Mouse (Mus musculus) central nervous system, embryonic 18 days (tissue): ENCODE results near the gene Psmc4. TPM values are rescaled to one million over a fixed set of nuclear protein-coding genes. Genes with fewer than 3 reads are reported as not detected.

ENCODE experiments used
- polyA plus RNA-seq: library from polyadenylated mRNA; depleted of rRNA; stranded (reverse); fragments of >200 nt; gene quantifications from 2 replicates; pipeline ENCODE4 v1.2.3, GENCODE M21; 2012; rRNA removed

Psmc4 gene
- polyA plus RNA-seq = 228 and 235 TPM in 2 replicates

DNA sequence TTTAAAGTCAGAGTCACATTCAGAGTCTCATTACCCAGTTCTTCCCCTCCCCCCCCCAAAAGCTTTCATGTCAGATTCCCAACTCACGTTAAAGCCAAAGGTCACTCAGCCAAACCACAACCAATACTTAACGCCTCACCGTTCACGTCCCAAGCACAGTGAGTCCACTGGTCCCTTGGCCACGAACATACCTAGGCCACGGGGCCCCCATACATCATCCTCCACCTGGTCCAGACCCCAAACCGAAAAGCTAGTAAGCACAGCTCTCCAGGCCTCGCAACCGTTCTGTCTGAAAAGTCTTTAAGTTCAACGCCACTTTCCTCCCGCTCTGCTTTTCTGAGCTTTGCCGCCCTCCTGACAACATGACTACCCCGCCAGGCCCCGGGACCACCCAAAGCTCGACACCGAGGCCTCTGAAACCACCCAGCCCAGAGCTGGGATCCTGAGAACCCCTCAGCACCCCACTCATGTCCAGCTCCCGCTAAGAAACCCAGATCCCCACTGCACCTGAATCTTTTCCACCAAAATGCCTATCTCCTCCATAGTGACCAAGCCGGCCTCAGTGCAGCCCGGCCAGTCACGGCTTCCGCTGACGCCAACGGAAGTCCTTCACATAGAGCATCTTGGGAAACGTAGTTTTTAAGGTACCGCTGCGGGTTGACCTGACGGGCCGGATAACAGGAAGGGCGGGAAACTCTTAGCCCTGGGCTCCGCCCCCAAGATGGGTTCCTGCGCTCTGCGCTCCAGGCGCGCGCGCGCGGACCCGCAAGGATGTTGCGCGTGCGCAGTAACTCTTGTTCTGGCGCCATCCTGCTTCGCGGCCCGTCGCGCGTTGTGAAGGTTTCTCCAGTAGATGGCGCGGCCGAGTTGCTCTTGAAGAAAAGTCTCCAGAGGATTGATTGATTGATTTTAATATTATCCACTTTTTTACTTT is at the start of gene Psmc4:
Psmc4 (minus strand) TSS at position 626 of the 934 bp plus-strand sequence.

DNA sequence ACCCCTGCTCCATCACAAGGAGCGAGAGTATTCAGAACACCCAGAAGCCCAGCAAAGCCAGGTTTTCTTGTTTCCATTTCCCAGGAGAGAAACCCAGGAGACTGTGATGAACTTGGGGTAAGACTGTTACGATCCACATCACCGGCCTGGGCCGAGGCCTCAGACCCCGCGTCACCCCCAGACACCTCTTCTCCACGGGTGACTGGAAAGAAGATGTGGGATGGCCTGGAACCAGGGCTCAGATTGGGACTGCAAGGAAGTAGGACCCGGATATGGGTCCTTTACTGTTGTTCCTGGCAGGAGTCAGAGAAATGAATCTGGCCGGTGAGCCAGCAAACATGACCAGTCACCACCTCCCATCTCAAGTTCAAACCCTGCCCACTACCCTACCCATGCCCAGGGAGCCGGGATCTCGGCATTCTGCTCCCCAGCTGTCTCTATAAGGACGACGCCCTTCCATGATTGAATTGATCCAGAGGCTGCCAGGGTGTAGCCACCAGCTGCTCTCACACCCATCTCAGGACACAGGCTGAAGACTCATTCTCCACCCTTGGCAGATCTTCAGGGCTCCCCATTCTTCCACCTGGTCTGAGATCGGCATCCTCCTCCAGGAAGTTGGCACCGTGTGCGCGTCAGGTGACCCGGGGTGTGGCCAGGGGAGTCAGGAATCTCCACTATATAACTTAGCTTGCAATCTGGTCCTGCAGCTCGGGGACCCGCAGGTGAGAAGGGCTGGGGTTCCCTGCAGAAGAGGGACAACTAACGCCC is 20.8 kb upstream of the Psmc4 start, which contains the start of gene Fcgbp:
Fcgbp (plus strand) TSS at position 706 of the 768 bp plus-strand sequence.

DNA sequence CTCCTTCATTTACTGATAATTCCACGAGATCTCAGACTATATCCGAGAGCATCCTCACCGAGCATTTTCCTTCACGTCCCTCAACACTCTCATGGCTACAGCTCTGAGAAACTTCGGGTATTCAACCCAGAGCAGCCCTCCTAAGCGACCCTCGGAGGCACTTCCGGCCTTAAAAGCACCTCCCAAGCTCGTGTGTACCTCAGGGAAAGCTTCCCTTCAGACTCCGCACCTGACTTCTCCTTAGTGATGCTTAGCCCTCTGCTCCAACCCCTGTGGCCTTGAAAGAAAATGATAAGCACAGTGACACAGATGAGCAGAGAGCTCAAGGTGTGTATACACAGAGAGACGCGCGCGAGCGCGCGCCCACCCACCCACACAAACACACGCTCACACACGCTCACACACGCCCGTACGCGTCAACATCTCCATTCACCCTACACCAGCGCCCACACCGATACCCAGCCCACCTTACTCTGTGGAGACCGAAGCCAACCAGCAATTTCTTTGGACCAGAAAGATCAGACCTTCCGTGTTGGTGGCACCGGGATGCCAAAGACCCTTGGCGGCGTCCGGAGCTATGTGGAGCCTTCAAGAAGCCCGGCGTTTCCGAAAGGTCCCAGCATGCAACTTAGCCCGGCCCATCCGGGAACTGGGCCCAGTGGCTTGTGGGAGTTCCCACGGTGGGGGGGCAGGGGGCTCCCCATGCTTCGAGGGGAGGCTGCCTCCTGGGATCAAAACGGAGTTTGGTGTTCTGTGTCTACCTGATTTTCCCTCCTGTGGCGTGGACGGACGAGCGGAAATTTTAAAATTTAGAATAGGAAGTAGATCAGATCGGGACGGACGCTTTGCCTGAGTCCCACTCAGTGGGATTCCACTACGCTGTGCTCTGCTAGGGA is 36.1 kb downstream of the Psmc4 start, which contains the start of gene Zfp850:
Zfp850 (minus strand) TSS at position 567 of the 896 bp plus-strand sequence.

Other genes with a start within 250 kb of the Psmc4 start
- 3.5 and 3.6 TPM in 2 replicates for gene Zfp626, start 242.9 kb downstream of the Psmc4 start, polyA plus RNA-seq
- gene Zfp59, start 211.5 kb downstream of the Psmc4 start, polyA plus RNA-seq = 5.9 and 6.2 TPM in 2 replicates
- gene Zfp607a, start 192.6 kb downstream of the Psmc4 start, polyA plus RNA-seq = 1.1 and 1.2 TPM in 2 replicates
- 8.6 and 9.4 TPM in 2 replicates for gene Zfp974, start 120.6 kb downstream of the Psmc4 start, polyA plus RNA-seq
- gene Zfp780b, start 70.9 kb downstream of the Psmc4 start, polyA plus RNA-seq = 9.6 and 10.5 TPM in 2 replicates
- gene Zfp850, start 36.0 kb downstream of the Psmc4 start, polyA plus RNA-seq = 3.4 and 4.5 TPM in 2 replicates
- gene Fcgbp, start 21.1 kb upstream of the Psmc4 start, polyA plus RNA-seq = 0.43 and 0.49 TPM in 2 replicates
- gene 9530053A07Rik, start 79.4 kb upstream of the Psmc4 start, polyA plus RNA-seq = 0.03 TPM in 2 replicates
- gene Fbl, start 119.6 kb upstream of the Psmc4 start, polyA plus RNA-seq = 203 and 219 TPM in 2 replicates
- gene Dyrk1b, start 129.4 kb upstream of the Psmc4 start, polyA plus RNA-seq = 24.1 and 28.7 TPM in 2 replicates
- gene Eid2, start 217.8 kb upstream of the Psmc4 start, polyA plus RNA-seq = 78.5 and 79.8 TPM in 2 replicates
- gene Eid2b, start 227.6 kb upstream of the Psmc4 start, polyA plus RNA-seq = 46.2 and 47.3 TPM in 2 replicates
- 1.9 and 2.3 TPM in 2 replicates for gene Selenov, start 241.1 kb upstream of the Psmc4 start, polyA plus RNA-seq